Mouse (Mus musculus): Measurements from ENCODE around the gene Ncoa1.
A peak's percentile ranks its signal among the peaks of the same experiment; 100 is the strongest.

The Ncoa1 gene

DNA sequence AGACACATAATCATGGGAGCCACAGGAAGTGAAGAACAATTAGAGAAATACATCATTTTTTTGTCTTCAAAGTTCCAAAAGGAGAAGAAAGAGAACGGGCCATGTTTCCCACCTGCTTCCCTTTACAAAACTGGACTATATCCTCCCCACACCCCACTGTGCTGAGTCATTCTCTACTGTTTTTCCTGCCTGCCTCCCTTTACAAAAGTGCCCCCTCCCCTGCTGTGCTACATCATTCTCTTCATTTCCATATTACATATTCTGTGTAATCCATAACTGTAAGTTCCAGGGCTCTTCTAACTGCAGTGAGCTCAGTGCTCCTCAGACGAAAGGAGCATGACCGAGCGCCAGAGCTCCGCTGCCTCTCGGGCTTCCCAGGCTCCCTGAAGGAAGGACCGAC, 80.8 kb downstream of the Ncoa1 start:
- peak; percentile 24 for DNase-seq (ENCODE audit: low read depth, low spot score)

DNA sequence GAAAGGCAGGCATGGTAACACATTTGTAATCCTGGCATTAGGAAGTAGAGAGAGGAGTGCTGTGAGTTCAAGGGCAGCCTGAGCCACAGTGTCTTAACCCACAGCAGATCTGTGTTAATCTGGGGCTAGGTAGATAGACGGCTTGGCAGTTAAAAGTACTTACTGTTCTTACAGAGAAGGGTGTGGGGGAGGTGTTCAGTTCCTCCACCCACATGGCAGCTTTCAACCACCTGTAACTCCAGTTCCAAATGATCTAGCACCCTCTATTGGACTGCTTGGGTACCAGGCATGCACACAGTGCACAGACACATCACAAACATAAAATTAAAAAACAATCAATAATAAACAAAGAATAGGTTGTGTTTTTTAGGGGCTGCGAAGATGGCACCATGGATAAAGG, 84.4 kb downstream of the Ncoa1 start:
- peak; percentile 89 for DNase-seq (ENCODE audit: low read depth, low spot score)

DNA sequence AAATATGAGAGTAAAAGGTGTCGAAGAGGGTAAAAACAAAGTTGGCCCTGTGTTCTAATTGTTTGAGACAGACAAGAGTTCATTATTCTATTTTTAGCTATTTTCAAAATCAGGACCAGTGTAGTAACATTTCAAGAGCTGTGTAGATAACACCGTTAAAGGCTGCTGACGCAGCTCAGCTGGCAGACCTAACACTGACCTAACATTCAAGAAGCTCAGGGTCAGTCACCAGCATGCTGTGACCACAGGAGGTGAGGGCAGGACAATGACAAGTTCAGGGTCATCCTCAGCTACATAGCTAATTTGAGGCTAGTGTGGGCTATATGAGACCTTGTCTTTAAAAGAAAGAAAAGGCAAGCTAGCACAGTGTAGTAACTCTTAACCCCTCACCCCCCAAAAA, 84.9 kb downstream of the Ncoa1 start:
- DNase-seq (ENCODE audit: low read depth, low spot score), result peak; percentile 31

DNA sequence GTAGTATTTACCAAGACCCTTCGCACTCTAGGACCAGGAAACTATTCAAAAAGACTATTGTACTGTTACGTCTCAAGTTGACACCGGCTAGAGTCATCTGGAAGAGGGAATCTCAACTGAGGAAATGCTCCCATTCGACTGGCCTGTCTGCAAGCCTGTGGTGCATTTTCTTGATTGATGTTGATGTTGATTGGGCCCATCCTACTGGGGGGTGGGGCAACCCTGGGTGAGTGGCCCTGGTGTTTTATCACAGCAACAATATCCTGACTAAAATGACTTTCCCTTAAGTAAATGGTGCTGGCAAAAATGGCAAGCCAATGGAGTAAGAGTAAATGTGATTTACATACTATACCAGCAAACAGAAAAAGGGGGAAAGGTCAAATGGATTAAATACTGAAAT, 85.7 kb downstream of the Ncoa1 start:
- peak; percentile 59 for DNase-seq (ENCODE audit: low read depth, low spot score)

DNA sequence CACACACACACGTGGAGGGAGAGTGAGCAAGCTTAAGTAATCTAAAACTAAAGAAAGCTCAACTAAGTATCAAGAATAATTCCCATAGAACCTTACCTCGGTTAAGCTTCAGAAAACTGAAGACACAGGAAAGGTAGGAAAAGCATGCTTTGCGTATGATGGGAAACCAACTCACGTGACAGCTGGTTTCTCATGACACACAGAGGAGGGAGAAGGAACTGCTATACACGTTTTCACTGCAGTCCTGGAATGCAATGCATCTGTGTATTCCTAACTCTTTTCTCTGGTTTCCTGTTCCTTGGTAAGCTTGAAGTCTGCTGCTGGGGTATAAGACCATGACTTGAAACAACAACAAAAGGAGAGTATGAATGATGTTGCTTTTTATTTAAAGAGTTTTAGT, 86.3 kb downstream of the Ncoa1 start:
- DNase-seq (ENCODE audit: low read depth, low spot score), result peak; percentile 70

DNA sequence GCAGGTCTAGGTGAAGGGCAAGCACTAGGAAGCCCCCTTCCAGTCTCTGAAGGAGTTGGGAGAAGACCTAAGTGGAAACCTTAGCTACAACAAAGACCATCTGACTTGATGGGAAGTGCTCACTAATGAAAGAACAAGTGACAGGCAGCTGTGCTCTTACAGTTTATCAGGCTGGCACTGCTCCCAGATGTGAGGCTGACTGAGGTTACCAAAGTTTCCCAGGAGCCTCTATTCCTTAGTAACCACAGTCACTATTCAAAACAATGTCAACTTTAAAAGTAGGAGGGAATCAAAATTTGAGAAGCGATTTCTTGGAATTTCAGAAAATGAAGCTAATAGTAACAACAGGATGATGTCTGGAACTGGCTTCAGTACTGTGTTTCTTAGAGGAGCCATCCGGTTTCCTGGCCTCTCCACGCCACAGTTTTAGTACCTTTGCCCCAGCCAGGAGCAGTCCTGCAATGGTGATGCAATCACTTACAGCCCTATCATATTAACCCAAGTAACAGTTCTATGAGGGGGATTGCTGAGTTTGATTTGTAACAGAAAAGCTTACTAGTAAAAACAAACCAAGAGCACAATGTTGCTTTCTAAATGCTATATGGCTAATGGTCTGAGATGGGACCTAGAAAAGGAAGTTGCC, 90.8 kb downstream of the Ncoa1 start:
- DNase-seq (ENCODE audit: low read depth, low spot score), result no peak

DNA sequence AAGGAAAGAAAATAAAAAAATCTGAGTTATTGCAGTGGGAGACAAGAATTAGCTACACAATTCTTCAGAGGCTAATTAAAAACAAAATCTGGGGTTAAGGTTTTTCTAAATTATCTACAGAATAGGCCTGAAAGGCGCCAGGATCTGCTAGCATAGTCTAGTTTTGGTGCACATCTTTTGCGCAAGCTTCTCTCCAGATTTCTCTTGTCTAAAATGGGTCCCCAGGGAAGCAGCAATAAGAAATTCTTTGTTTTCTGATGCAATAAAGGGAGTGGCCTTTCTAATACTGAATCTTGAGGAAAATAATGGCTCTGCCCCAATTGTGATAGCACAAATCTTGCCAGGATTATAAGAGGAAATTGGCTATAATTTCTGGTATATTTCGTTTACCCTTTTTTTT, 93.9 kb downstream of the Ncoa1 start:
- no peak for DNase-seq (ENCODE audit: low read depth, low spot score)

DNA sequence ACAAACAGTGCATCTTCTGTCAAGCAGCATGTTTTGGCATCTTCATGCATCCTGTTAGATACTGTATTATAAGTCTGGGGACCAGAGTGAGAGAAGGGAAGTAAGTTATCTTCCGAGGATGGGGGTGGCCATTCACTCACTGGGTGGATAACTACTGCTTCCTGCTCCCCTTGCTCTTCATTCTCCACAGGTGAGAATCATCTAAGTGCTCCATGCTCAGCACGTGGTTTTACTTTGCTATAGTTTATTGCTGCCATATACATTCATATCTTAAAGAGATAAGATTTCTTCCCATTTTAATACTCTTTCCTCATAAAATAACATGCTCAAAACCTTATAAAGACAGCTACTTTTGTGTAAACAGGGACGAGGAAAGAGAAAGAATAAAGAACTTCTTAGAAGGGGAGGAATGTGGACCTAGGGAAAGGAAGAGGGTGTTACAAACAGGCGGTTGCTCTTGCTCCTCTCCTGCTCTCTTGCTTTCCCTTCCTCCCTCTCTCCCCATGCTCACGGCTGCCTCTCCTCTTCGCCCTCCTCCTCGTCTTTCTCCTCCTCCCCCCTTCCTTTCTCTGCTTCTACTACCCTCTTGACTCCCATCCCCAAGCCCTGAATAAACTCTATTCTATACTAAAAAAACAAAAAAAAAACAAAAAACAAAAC, 97.6 kb downstream of the Ncoa1 start:
- DNase-seq (ENCODE audit: low read depth, low spot score), result no peak

DNA sequence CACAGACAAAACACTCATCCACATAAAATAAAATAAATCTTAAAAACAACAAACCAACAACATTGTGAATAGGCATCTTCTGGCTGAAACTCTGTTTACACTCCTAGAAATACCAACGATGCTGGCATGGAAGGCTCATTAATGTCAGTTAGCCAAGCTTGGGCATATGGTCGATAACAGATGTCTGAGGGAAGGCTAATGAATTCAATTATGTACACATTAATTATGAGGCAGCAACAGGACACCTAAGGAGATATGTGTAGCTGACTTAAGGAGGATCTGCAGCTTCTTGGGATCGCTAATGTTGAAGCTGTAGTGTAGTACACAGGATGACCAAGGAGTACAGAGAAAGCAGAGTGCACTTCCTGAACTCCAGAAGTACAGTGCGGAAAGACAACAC, 100.5 kb downstream of the Ncoa1 start:
- DNase-seq (ENCODE audit: low read depth, low spot score), result no peak

DNA sequence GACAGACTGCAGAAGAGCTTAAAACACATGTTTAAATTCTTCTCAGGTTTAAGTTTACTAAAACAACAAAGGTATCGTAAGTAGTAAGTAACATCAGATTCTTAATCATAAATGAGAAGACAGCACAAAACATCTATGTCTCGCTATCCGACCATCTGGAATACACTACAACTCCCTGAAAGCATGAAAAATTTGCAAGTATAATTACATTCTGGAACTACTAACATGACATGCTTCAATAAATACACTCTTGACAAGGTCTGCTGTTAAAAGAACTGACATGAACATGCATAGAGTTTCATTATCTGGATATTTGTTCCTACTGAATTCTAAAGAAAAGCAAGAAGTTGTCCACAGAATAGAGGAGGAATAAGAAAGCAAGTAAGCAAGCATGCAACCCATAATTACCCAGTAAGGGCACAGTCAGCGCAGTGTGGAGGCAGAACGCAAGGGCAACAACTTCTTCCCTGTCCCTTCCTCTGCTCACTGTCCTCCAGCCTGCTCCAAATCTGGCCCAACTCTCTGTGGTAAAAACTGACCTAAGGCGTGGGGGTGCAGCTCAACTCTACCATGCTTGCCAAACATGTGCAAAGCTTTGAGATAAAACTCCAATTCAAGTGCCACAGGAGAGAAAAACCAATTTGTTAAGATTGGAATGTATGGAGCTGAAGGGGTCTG, 102.0 kb downstream of the Ncoa1 start:
- DNase-seq (ENCODE audit: low read depth, low spot score), result no peak

DNA sequence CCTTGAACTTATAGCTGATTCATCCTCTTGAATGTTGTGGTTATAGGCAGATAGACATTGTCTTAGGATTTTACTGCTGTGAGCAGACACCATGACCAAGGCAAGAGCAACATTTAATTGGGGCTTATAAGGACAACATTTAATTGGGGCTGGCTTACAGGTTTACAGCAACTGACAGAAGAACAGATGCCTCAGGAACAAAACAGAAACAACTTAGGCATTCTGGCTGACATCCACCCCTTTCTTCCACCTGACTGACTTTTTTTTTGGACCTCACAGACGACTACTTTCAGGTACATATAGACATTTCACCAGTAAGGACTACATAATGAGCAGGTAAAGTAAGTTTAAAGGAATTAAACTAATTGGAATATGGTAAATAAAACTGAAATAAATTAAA, 105.6 kb downstream of the Ncoa1 start:
- no peak for DNase-seq (ENCODE audit: low read depth, low spot score)

DNA sequence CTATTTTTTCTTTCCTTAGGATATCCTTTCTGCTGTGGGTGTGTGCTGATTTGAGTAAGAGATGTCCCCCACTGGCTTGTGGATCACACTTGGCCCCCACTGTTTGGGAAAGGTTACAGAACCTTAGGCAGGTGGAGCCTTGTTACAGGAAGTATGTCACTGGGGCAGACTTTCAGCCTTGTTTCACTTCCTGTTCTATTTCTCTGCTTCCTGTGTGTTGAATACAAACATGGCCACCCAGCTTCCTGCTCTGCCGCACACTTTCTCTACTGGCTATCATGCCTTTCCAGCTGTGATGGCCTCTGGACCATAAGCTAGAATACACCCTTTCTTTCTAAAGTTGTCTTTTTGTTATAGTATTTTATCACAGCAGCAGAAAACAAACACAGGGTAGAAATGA, 111.0 kb downstream of the Ncoa1 start:
- peak; percentile 34 for DNase-seq (ENCODE audit: low read depth, low spot score)

DNA sequence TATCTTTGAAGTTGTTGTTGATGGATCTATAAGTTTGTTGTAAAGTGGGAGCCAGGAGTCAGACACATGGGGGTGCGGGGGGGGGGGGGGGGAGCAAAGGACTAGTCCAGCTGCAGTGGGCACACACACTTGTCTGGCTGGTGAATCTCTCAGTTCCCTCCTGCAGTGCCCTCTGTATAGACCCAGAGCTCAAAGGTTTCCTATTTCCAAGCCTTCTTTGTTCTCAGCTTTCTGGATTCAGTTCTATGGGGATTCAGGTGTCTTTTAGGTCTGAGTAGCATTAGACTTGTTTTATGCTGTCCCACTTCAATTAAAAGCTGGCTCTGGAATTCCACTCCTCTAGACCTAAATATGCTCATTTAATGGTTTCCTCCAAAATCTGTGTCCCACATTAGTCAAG, 117.5 kb downstream of the Ncoa1 start:
- DNase-seq (ENCODE audit: low read depth, low spot score), result peak; percentile 51

DNA sequence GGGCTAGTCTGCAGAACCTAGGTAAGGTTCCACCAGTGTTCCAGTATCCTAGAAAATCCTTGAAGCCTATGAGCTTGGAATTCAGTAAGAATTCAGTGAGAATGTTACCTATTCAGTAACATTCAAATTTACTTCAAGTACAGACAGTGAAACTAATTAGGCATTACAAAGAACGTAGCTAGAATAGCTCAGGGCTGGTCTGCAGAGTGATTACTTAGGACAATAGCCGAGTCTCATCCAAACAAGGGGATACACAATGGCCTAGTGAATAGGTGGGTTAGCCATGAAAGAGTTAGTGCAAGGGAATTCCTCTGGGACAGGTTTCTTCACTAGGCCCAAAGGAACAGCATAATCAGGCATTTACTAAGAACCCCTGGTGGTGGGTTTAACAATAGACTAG, 118.3 kb downstream of the Ncoa1 start:
- peak; percentile 97 for DNase-seq (ENCODE audit: low read depth, low spot score)

DNA sequence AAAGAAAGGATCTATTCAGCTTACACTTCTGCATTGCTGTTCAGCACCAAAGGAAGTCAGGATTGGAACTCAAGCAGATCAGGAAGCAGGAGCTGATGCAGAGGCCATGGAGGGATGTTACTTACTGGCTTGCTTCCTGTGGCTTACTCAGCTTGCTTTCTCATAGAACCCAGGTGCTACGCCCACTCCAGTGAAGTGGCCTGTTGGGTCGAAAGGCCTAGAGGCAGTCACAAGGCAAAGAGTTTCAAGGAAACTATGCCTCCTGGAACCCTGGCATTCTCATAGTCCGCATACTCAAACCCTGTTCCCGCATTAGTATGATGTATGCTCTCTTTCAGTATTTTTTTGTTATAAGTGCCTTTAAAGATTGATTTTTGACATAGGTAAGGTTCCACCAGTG, 118.9 kb downstream of the Ncoa1 start:
- peak; percentile 92 for DNase-seq (ENCODE audit: low read depth, low spot score)

DNA sequence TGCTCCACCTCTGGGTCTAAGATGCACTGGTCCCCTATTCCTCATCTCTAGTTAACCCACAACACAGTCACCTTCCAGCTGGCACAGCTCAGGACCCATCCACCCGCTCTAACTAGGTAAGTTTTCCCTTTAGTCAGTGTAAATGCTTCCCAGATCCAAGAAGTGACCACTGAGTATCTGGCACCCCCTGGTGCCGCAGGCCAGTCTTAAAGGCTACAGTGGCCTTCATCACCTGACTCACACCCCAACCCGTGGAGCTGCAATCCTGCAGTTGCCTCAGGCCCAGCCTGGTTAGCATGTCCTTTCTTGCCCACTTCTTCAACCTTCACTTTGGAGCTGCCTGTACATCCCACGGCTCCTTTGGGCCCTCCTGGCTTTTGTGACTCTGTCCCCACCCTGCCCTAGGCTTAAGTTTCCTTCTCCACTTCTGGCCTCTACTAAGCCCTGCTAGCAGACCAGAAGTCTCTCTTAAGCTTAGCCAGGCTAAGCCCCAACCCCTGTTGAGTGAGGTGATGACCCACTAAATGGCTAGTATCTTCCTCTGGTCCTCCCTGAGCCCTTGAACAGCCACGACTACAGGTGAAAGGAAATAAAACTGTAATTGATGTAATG, 120.0 kb downstream of the Ncoa1 start:
- peak; percentile 84 for DNase-seq (ENCODE audit: low read depth, low spot score)

DNA sequence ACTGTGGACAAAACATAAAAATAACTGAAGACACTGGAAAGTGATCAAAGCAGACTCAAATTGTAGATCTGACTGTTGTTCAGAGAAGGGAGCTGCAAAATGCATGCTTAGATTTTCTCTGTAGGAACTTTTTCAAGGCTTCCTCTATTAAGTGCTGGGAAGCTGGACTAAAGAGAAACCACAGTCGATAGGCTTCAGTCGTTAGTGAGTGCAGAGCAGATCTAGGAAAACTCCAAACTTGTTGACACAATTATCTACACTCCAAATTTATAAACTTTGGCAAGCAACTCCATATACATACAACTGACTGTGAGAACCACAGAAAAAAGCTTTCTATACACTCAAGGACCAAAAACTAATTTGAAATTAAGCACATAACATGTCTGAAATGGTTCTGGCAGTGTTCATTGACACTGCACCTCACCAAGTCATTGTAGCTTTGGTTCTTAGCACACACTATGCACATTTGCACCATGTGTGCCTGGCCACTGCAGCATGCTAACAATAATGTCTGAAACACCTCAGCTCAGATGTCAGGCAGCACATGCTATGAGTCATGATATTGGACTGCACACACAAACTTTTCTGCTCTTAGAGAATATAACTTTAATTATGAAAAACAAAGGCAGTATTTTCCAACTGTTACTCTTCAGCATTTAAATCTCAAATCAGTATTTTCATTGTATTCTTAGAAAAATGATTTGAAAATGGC, 121.8 kb downstream of the Ncoa1 start:
- DNase-seq (ENCODE audit: low read depth, low spot score), result no peak

DNA sequence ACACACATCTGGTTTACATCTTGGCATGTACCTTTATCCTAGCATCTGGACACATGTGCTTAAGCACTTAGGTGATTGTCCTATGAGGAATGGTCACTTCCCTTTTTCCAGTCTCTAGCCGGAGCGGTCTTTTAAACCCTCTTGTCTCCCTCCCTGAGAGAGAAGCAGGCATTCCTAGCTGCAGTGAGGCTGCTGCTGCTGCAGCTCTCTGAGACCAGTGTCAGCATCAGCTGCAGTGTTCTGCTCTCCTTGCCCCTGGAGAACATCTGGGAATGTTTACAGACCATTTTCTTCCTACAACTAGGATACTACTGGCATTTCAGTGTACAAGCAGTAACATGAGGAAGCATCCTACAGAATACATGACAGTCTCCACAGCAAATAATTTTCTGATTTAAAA, 133.8 kb downstream of the Ncoa1 start:
- no peak for DNase-seq (ENCODE audit: low read depth, low spot score)

DNA sequence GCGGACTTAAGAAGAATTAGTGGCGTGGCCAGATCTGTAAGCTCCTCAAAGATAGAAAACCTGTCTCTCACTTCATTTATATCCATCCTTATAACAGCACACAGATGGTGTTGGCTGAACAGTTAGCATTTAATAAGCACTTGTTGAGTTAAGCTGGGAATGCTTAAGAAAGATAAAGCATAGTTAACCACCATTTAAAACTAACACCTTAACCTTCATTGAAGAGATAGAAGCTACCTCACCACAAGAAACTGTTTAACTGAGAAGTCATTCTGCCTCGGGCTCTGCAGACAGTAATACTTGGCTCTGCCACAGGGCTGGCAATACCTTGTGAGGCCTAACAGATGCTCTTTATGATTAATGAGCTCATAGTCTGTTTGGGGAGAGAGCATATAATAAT, 134.9 kb downstream of the Ncoa1 start:
- no peak for DNase-seq (ENCODE audit: low read depth, low spot score)

DNA sequence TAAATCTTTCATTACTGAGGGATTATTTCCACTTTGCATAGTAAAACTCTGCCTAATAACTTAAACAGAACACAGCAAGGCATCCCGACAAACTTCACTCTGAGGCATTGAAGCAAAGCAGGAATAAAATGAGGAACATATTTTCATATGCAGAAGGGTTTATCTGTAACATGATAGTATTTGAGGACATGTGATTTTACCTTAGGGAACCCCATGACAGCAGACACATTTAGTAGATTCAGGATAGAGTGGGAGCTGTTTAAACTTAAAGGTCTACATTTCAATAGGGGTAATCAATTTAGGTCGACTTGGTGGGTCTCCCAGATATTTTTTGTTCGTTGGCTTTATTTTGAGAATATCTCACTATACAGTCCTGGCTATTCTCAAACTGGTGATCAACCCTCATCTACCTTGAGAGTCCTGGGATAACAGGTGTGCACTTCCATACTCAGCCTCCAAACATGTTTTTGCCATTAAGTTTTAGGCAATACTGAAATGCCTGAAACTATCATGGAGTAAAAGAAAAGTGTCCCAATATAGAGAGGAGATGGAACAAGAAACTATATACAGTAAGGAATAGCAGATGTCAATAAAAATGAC, 136.6 kb downstream of the Ncoa1 start:
- DNase-seq (ENCODE audit: low read depth, low spot score), result no peak

DNA sequence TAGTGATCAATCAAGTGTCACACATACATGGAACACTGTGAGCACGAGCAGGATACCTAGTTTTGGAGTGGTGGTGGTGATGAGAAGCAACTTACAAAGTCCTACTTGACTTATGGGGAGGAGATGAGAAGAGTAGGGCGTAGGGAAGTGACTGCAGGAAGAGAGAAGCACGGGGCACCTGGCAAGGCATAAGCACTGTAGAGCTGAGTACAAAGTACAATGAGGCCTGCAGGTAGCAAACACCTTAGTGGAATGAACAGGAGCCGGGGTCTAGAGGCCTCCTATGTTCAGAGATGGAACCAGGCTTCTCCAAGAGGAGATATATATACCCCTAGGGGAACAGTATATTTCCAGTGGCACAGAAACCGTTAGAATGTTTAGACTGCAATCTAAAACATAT, 153.4 kb downstream of the Ncoa1 start:
- no peak for DNase-seq (ENCODE audit: low read depth, low spot score)

DNA sequence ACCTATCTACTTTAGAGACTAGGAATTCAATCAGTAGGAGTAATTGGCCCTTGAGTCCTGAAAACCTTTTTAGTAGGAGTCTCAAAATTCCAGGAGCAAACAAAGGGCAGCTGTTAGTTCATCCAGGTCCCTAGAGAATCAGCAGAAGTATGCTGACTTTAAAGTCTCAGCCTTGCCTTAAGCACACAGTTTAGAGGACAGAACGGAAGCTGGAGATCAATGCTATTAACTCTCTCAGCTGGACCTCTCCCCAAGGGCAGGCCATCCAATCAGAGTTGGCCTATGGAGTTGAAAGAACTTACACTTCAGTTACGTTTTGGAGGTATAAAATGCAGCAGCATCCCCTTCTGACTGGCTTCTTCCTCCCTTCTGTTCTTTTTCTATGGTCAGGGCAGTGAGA, 154.8 kb downstream of the Ncoa1 start:
- peak; percentile 46 for DNase-seq (ENCODE audit: low read depth, low spot score)
